Mouse (Mus musculus): Measurements from ENCODE around the gene Igf1r.

DNA sequence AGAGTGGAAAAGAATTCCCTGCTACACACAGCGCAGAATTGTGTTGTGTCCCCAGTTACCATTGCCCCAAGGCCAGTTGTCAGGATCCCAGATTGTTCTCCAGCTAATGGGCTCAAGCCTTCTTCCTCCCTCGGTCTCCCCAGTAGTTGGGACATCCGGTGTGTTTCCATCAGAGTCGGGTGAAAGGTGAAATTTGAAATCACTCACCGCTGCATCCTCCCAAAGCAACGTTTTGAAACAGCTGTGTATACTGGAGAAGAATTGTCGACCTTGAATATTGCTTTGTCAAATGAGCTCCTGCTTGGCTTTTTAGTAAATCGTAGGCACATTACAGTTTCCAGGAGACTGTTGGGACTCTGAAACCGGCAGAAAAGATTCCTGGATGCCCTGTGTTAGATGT, 322.3 kb downstream of the Igf1r start:
- TF ChIP-seq POLR2A (IDR thresholded peaks at IDR 0.05; ENCODE audit: low read depth, low read length) (no peak), CTCF (IDR thresholded peaks at IDR 0.05; ENCODE audit: extremely low read depth, insufficient read length, insufficient replicate concordance, low read depth, low read length) (no peak)

All from small intestine, adult 2 months (tissue).